Mouse (Mus musculus) intestine, postnatal 0 days (tissue): ENCODE measurements at regions not wholly inside any gene's neighbourhood (a gene's known extent, or its start where the extent isn't known, plus 50 kb on each side); places are given as distances from the start of the nearest gene placed in this dataset.

Source experiments
- ATAC-seq: fragments of 200-750 bp; cut with Nextera tagmentation; 2 replicates; pipeline ENCODE4 v1.8.0; 2017; ENCODE audit warnings: mild to moderate bottlenecking, moderate TSS enrichment, moderate library complexity
- H3K27ac ChIP-seq: fragments of 300-500 bp; sonication (generic); 2 replicates; pipeline ENCODE4 v1.5.1; 2014; ENCODE audit warnings: mild to moderate bottlenecking, low read depth, low read length, moderate library complexity
- H3K27me3 ChIP-seq: fragments of 300-500 bp; sonication (generic); replicated peaks from 2 replicates; pipeline ENCODE4 v1.6.1; 2014; ENCODE audit warnings: low read length, mixed read lengths; ENCODE audit not compliant: control insufficient read depth, insufficient read depth
- H3K36me3 ChIP-seq: fragments of 300-500 bp; sonication (generic); 2 replicates; pipeline ENCODE4 v1.6.1; 2014; ENCODE audit warnings: mild to moderate bottlenecking, moderate library complexity; ENCODE audit not compliant: control insufficient read depth, insufficient read depth
- H3K4me1 ChIP-seq: fragments of 300-500 bp; sonication (generic); replicated peaks from 2 replicates; pipeline ENCODE4 v1.6.1; 2014; ENCODE audit warnings: antibody characterized with exemption, low read length, mixed read lengths; ENCODE audit not compliant: control insufficient read depth, insufficient read depth
- H3K4me2 ChIP-seq: fragments of 300-500 bp; sonication (generic); replicated peaks from 2 replicates; pipeline ENCODE4 v1.6.1; 2014; ENCODE audit warnings: low read depth, mild to moderate bottlenecking, moderate library complexity
- H3K4me3 ChIP-seq: fragments of 300-500 bp; sonication (generic); 2 replicates; pipeline ENCODE4 v1.5.1; 2014; ENCODE audit warnings: low read depth, low read length
- H3K9ac ChIP-seq: fragments of 300-500 bp; sonication (generic); 2 replicates; pipeline ENCODE4 v1.6.1; 2014; ENCODE audit warnings: mild to moderate bottlenecking, low read depth, low read length
- H3K9me3 ChIP-seq: fragments of 300-500 bp; sonication (generic); 2 replicates; pipeline ENCODE4 v1.6.1; 2016; ENCODE audit warnings: mixed run types; ENCODE audit not compliant: control insufficient read depth
- CTCF ChIP-seq: sonication (generic); IDR thresholded peaks from 2 replicates; pipeline ENCODE4 v1.5.1; 2016; ENCODE audit warnings: low read depth, mild to moderate bottlenecking, control low read depth, antibody characterized with exemption, moderate library complexity
- WGBS: fragments of 180-500 bp; shearing (Covaris S2); extraction: QIAGEN DNeasy Blood & Tissue Kit; methylation state at CpG from one replicate; pipeline ENCODE4 v1.1.7; 2014; 5-methylcytosine and 5-hydroxymethylcytosine counted together

DNA sequence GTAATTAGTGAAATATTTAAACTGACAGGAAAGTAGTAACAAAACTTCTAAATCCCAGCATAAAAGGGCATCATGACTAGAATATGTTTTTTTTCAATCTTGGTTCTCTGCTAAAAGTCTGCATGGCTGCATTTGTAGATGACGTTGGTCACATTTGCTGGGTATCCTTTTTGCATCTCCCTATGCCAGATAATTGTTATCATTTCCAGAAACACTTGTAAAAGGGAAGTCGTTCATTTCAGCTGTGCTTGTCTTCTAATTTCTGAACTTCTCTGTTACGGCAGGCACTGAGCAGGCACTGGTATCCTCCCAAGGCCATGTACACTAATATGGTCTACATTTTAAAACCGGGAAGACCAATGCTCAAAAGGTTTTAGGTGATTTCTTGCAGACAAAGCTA is 69.6 kb upstream of the Rps6ka3 start:
- Histone ChIP-seq H3K27ac (no peak overlapping the region), H3K9me3 (no peaks in the 10 kb centered on the region), H3K27me3 (no peaks in the 10 kb centered on the region), H3K4me3 (no peak overlapping the region), H3K4me1 (no peaks in the 10 kb centered on the region), H3K9ac (no peak overlapping the region), H3K36me3 (no peaks in the 10 kb centered on the region), H3K4me2 (no peak overlapping the region)
- 64% methylated on average over 4 of the region's 4 CpGs for WGBS
- ATAC-seq: no peak
- no peak for TF ChIP-seq CTCF

DNA sequence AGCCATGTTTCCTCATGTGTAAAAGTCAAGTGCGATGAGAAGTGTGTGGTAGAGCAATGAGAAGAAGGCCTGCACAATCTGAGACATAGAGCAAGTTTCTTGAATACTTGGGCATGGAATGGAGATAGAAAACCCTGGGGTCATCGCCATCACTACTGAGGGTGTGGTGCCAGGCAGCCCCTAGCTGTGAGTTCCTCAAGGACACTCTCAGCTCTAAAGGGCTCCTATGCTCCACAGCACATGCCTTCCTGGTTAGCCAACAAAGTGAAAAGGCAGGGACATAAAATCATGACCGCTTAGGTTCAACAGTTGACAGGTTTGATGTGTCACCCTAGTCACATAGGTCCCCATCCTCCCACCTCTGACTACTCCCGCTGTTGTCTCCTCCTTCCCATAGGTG is 66.8 kb upstream of the Rps6ka3 start:
- Histone ChIP-seq H3K4me1 (no peaks in the 10 kb centered on the region), H3K36me3 (no peaks in the 10 kb centered on the region), H3K4me2 (no peak overlapping the region), H3K9ac (no peak overlapping the region), H3K9me3 (no peaks in the 10 kb centered on the region), H3K27me3 (no peaks in the 10 kb centered on the region), H3K27ac (no peak overlapping the region), H3K4me3 (no peak overlapping the region)
- 89% methylated on average over 4 of the region's 4 CpGs for WGBS
- TF ChIP-seq CTCF: no peak
- no peak for ATAC-seq

DNA sequence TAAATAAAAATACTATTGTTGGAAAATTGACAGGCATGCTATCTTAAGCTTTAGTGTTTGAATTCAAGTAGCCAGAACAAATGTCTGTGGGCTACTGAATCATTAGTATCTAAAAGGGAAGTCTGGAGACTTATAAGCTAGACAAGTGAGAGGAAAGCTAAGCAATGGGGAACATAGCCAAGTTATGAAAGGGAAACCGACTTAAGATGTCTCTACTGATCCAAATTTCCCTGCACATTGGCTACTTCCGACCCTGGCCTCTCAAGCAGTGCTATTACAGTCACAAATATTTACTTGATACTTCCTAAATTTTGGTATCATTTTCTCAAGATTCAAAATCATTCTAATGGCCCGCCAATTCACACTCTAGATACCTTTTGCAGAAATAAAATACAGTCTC is 65.4 kb upstream of the Rps6ka3 start:
- H3K27me3 ChIP-seq: no peaks in the 10 kb centered on the region
- WGBS: 62% methylated on average over 3 of the region's 3 CpGs
- H3K9me3 ChIP-seq: no peaks in the 10 kb centered on the region
- H3K4me1 ChIP-seq: no peaks in the 10 kb centered on the region
- TF ChIP-seq CTCF: no peak
- H3K36me3 ChIP-seq: no peaks in the 10 kb centered on the region
- no peak overlapping the region for H3K4me3 ChIP-seq
- no peak overlapping the region for H3K27ac ChIP-seq
- H3K4me2 ChIP-seq: no peak overlapping the region
- ATAC-seq: no peak
- H3K9ac ChIP-seq: no peak overlapping the region

DNA sequence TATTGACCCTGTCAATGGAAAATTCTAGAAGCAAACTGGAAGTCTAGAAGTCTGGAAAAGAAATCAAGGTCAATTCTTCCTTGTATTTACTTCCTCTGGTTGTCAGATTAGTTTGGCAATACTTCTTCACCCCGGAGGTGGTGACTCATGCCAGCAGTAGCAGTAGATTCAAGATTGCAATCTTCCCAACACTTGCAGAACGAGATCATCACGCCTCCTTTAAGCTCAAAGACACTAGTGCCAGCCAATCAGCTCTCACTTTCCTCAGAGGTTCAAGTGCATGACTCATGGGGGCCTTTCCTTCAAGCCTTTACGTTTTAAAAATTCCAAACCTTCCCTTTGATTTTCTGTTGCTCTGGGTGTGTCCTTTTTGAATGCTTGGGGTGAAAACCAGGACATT is 64.9 kb upstream of the Rps6ka3 start:
- no peaks in the 10 kb centered on the region for H3K36me3 ChIP-seq
- H3K27me3 ChIP-seq: no peaks in the 10 kb centered on the region
- no peak for TF ChIP-seq CTCF
- WGBS: 30% methylated on average over 4 of the region's 4 CpGs
- H3K9me3 ChIP-seq: no peaks in the 10 kb centered on the region
- no peak overlapping the region for H3K4me3 ChIP-seq
- H3K9ac ChIP-seq: no peak overlapping the region
- H3K4me2 ChIP-seq: no peak overlapping the region
- no peaks in the 10 kb centered on the region for H3K4me1 ChIP-seq
- no peak for ATAC-seq
- H3K27ac ChIP-seq: no peak overlapping the region

DNA sequence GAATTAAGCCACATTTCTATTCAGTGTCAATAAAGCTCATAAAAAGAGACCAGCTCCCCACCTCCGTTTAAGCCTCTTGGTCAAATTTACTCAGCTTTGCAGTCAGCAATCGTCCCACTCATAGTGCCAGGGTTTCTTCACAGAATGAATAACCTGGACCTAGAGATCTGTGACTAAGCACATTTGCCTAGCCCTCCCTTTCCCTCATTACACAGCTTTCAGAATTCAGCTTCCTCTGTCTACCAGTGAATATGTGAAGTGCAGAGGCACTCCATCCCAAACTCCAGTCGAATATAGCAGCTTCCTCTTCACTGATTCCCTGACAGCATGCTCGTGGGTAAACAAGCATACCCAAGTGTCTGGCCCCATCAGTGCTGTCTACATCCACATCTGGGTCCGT is 54.3 kb upstream of the Rps6ka3 start:
- Histone ChIP-seq H3K9ac (no peak overlapping the region), H3K4me2 (no peak overlapping the region), H3K36me3 (no peaks in the 10 kb centered on the region), H3K4me3 (no peak overlapping the region), H3K27me3 (no peaks in the 10 kb centered on the region), H3K4me1 (no peaks in the 10 kb centered on the region), H3K9me3 (no peaks in the 10 kb centered on the region), H3K27ac (no peak overlapping the region)
- no peak for TF ChIP-seq CTCF
- 50% methylated on average over 5 of the region's 5 CpGs for WGBS
- no peak for ATAC-seq

DNA sequence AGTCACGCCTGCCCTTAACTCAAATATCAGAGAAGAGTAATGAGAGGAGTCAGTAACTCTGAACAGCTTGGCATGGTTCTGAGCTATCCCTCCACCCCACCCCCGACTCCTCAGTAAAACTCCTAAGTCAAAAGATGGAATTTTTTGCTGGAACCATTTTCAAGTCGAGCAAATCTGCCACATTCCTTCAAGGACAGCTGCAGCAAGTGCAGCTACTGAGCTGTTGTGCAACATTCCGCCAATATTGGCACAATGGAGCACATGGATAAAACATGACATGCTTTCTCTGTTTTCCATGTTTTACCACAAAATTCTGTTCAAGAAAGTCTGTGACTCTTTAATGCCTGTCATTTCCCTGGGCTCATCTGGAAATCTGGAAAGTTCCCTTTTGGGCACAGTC is 53.1 kb upstream of the Rps6ka3 start:
- H3K36me3 ChIP-seq: no peaks in the 10 kb centered on the region
- H3K27me3 ChIP-seq: no peaks in the 10 kb centered on the region
- H3K9me3 ChIP-seq: no peaks in the 10 kb centered on the region
- ATAC-seq: no peak
- no peak overlapping the region for H3K27ac ChIP-seq
- TF ChIP-seq CTCF: no peak
- H3K4me3 ChIP-seq: no peak overlapping the region
- no peak overlapping the region for H3K4me2 ChIP-seq
- WGBS: 61% methylated on average over 4 of the region's 4 CpGs
- no peaks in the 10 kb centered on the region for H3K4me1 ChIP-seq
- H3K9ac ChIP-seq: no peak overlapping the region

DNA sequence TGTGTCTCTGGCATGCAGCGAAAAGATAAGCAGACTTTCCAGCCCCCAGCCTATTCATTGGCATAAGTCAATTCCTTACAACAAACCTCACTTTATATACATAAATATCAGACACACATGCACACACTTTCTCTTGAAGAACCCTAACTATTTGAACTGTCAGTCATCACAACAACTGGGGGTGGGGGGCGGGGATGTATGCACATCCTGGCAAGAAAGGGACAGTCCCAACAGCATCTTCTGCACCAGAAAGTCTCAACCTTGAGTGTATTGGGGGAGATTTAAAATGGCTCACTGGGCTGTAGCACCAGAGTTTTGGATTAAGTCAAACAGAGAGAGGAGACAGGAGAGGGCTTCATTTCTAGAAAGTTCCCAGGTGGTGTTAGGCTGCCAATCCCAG is 50.4 kb upstream of the Rps6ka3 start:
- Histone ChIP-seq H3K4me1 (no peaks in the 10 kb centered on the region), H3K36me3 (no peaks in the 10 kb centered on the region), H3K9ac (no peak overlapping the region), H3K4me3 (no peak overlapping the region), H3K27me3 (no peaks in the 10 kb centered on the region), H3K9me3 (no peaks in the 10 kb centered on the region), H3K27ac (no peak overlapping the region), H3K4me2 (no peak overlapping the region)
- no peak for ATAC-seq
- TF ChIP-seq CTCF: no peak
- 85% methylated on average over 2 of the region's 2 CpGs for WGBS
